Mouse (Mus musculus) heart, postnatal 0 days (tissue): ENCODE measurements around the gene Cbl. TPM values are rescaled to one million over a fixed set of nuclear protein-coding genes. Genes with fewer than 3 reads are reported as not detected.

Experiments
- ATAC-seq: fragments of 200-750 bp; cut with Nextera tagmentation; 2 replicates; pipeline ENCODE4 v1.8.0; 2017; ENCODE audit warnings: low read depth, moderate number of reproducible peaks, moderate library complexity; ENCODE audit not compliant: insufficient read depth
- DNase-seq: peaks from one replicate; pipeline ENCODE4 v3.0.0-alpha.2; 2016; ENCODE audit warnings: low spot score
- H3K27ac ChIP-seq: fragments of 300-500 bp; sonication (generic); 2 replicates; pipeline ENCODE4 v1.5.1; 2014; ENCODE audit warnings: low read depth, mild to moderate bottlenecking
- H3K27me3 ChIP-seq: fragments of 300-500 bp; sonication (generic); 2 replicates; pipeline ENCODE4 v1.6.1; 2014; ENCODE audit warnings: low read length, mixed read lengths; ENCODE audit not compliant: control insufficient read depth, insufficient read depth
- H3K36me3 ChIP-seq: fragments of 300-500 bp; sonication (generic); replicated peaks from 2 replicates; pipeline ENCODE4 v1.6.1; 2014; ENCODE audit warnings: low read length, mixed read lengths; ENCODE audit not compliant: control insufficient read depth, insufficient read depth
- H3K4me1 ChIP-seq: fragments of 300-500 bp; sonication (generic); 2 replicates; pipeline ENCODE4 v1.6.1; 2014; ENCODE audit warnings: antibody characterized with exemption; ENCODE audit not compliant: control insufficient read depth, insufficient read depth
- H3K4me2 ChIP-seq: fragments of 300-500 bp; sonication (generic); 2 replicates; pipeline ENCODE4 v1.6.1; 2014; ENCODE audit warnings: low read depth, mild to moderate bottlenecking, low read length, moderate library complexity
- H3K4me3 ChIP-seq: fragments of 300-500 bp; sonication (generic); 2 replicates; pipeline ENCODE4 v1.5.1; 2014; ENCODE audit warnings: low read depth, low read length
- H3K9ac ChIP-seq: fragments of 300-500 bp; sonication (generic); replicated peaks from 2 replicates; pipeline ENCODE4 v1.6.1; 2014; ENCODE audit warnings: low read depth, low read length, mixed read lengths
- H3K9me3 ChIP-seq: fragments of 300-500 bp; sonication (generic); replicated peaks from 2 replicates; pipeline ENCODE4 v1.6.1; 2016; ENCODE audit warnings: low read length; ENCODE audit not compliant: control insufficient read depth
- CTCF ChIP-seq: IDR thresholded peaks from 2 replicates; pipeline ENCODE4 v1.5.1; 2016; ENCODE audit warnings: antibody characterized with exemption, control low read depth, low read depth
- EP300 ChIP-seq: IDR thresholded peaks from 2 replicates; pipeline ENCODE4 v1.6.1; 2016; ENCODE audit warnings: antibody characterized with exemption, low read depth
- WGBS: fragments of 180-500 bp; shearing (Covaris S2); extraction: QIAGEN DNeasy Blood & Tissue Kit; methylation state at CpG from one replicate; pipeline ENCODE4 v1.1.7; 2014; 5-methylcytosine and 5-hydroxymethylcytosine counted together
- polyA plus RNA-seq: library from polyadenylated mRNA; unstranded; fragments of >200 nt; fragmentation: Nextera tagmentation; extraction: Ambion mirVana; gene quantifications from 2 replicates; pipeline ENCODE4 v1.2.1, GENCODE M21; 2015
- total RNA-seq: library from RNA; depleted of rRNA; stranded (reverse); fragments of >200 nt; gene quantifications from 2 replicates; pipeline ENCODE4 v1.2.3, GENCODE M21; 2014; ENCODE audit warnings: low replicate concordance

Cbl gene
- total and polyA plus RNA-seq, 2 experiments from 2014 or later, result 5.2 to 17.6 TPM

DNA sequence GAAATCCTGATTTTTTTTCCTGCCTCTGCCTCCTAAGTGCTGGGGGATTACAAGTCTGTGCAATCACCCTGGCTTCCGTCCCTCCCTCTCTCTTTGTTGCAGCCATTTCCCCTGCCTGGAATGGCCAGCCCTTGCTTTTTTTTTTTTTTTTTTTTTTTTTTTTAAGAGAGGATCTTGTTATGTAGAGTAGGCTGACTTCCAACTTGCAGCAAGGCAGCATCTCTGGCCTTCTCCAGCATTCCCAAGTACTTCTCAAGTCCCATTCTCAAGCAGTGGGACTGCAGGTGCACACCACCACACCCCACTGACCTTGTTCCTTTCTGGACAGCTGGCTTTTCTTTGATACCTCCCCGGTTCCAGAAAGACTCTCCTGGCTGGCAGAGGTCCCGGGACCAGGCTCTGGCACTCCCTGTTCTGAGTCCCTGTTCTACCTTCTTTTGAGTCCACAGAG, 106.5 kb downstream of the Cbl start:
- Histone ChIP-seq H3K9ac (no peak overlapping the region), H3K36me3 (no peaks in the 10 kb centered on the region), H3K9me3 (no peaks in the 10 kb centered on the region), H3K27ac (peak overlapping the region; percentile 77), H3K4me1 (peaks cover 20% of the 10 kb centered on the region), H3K4me2 (no peak overlapping the region), H3K27me3 (no peaks in the 10 kb centered on the region), H3K4me3 (no peak overlapping the region)
- ATAC-seq, result no peak
- DNase-seq, result peak; percentile 24
- WGBS, result 47% methylated on average over 3 of the region's 3 CpGs
- TF ChIP-seq CTCF (no peak), EP300 (no peak)

DNA sequence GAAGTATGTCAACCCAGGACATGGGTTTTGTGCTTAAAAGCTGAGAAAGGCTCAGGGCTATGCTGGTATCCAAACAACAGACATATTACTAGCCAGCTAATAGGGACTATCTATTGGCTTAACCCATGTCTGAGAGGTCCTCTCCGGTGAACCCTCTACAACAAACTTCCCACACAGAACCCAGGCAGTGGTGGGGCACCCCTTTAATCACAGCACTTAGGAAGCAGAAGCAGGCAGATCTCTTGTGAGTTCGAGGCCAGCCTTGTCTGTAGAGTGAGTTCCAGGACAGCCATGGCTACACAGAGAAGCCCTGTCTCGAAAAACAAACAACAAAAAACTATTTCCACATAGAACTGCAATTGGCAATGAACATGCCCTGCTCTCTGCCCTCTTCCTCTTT, 107.1 kb downstream of the Cbl start:
- ATAC-seq (no peak), DNase-seq (no peak)
- WGBS, result 81% methylated on average over 3 of the region's 3 CpGs
- H3K27ac ChIP-seq, result peak overlapping the region; percentile 77
- H3K9ac ChIP-seq, result no peak overlapping the region
- H3K4me3 ChIP-seq, result no peak overlapping the region
- H3K36me3 ChIP-seq, result no peaks in the 10 kb centered on the region
- no peak overlapping the region for H3K4me2 ChIP-seq
- H3K27me3 ChIP-seq, result no peaks in the 10 kb centered on the region
- H3K9me3 ChIP-seq, result no peaks in the 10 kb centered on the region
- TF ChIP-seq EP300, result no peak
- TF ChIP-seq CTCF, result no peak
- peaks cover 20% of the 10 kb centered on the region for H3K4me1 ChIP-seq

DNA sequence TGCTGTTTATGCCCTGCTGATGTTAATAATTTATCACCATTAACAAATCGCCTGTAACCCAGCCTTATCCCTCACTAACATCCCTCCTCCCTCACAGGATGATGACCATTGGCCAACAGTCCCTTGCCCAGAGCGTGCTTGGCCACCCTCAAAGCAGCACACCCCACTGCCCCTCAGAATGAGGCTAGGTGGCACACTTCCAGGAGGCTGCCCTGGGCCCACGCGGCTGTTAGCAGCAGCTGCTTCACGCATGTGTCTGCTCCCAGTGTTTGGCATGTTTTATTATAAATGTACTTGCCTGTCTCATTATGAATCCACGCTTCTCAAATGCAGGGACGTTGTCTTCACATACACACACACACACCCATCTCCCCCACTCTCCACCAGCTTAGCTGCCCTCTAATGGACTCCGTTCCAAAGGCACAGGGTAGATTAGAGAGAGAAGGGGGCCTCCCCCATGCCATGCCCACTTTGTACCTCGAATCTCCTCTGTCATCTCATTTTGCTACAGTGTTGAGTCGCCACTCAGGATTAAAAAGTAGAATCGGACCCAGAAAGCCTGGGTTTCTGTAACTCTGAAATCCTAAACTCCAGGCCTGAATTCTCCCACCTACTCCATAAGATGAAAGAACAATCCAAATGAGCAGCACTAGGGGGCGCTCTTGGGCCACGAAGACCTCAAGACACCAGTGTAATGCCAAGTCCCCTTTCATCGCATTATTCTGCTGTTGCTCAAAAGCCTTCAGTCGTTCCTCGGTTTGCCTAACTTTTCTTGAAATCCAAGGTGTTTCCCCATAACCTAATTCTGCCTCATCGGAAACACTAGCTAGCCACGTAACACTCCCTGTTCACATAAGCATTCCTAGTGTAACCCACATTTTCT, 108.1 kb downstream of the Cbl start:
- Histone ChIP-seq H3K4me2 (peak overlapping the region; percentile 47), H3K4me3 (peak overlapping the region; percentile 16; the same call in 1 of the 2 replicates), H3K27me3 (no peaks in the 10 kb centered on the region), H3K9me3 (no peaks in the 10 kb centered on the region), H3K36me3 (no peaks in the 10 kb centered on the region), H3K4me1 (peaks cover 18% of the 10 kb centered on the region), H3K9ac (no peak overlapping the region), H3K27ac (peak overlapping the region; percentile 77)
- TF ChIP-seq CTCF (peak; percentile 92), EP300 (no peak)
- WGBS, result 30% methylated on average over 18 of the region's 18 CpGs
- ATAC-seq (no peak), DNase-seq (peak; percentile 84)

- no peak overlapping the region for H3K9ac ChIP-seq
- H3K4me3 ChIP-seq, result no peak overlapping the region
- H3K27ac ChIP-seq, result no peak overlapping the region
- TF ChIP-seq EP300, result no peak
- no peak for TF ChIP-seq CTCF
- H3K4me1 ChIP-seq, result peaks cover 10% of the 10 kb centered on the region
- H3K27me3 ChIP-seq, result no peaks in the 10 kb centered on the region
- ATAC-seq (no peak), DNase-seq (no peak)
- no peaks in the 10 kb centered on the region for H3K36me3 ChIP-seq
- WGBS, result 64% methylated on average over 5 of the region's 5 CpGs
- H3K4me2 ChIP-seq, result no peak overlapping the region
- no peaks in the 10 kb centered on the region for H3K9me3 ChIP-seq
Observed at GRCm38 (mm10) chr9:44125026-44125425, 108.8 kb downstream of the Cbl start.

- Histone ChIP-seq H3K4me2 (no peak overlapping the region), H3K27ac (no peak overlapping the region), H3K36me3 (no peaks in the 10 kb centered on the region), H3K9ac (no peak overlapping the region), H3K4me1 (peaks cover 3% of the 10 kb centered on the region; the same call in 1 of the 2 replicates), H3K27me3 (no peaks in the 10 kb centered on the region), H3K9me3 (no peaks in the 10 kb centered on the region), H3K4me3 (no peak overlapping the region)
- DNase-seq (no peak), ATAC-seq (no peak)
- WGBS, result 60% methylated on average over 6 of the region's 6 CpGs
- TF ChIP-seq CTCF, result peak; percentile 54
- TF ChIP-seq EP300, result no peak
Observed at GRCm38 (mm10) chr9:44124317-44124716, 109.5 kb downstream of the Cbl start.
